Mouse (Mus musculus) right cerebral cortex, postnatal 25 days (tissue): ENCODE measurements around the gene Asf1b.
"Not testable (repeated sequence)": the region's sequence is repeated elsewhere in the genome, so short reads cannot be mapped to it uniquely, and the experiment has no call there.

Source experiments
- DNase-seq: peaks from one replicate; pipeline ENCODE4 v3.0.0; 2022

Gene Asf1b

GRCm38 (mm10) chr8:83964015-83964765, 8.9 kb downstream of the Asf1b start:
- no peak for DNase-seq

- no peak for DNase-seq
These were observed 12.4 kb downstream of the Asf1b start for GRCm38 (mm10) chr8:83967701-83968100.

- no peak for DNase-seq
These were observed 15.8 kb downstream of the Asf1b start for GRCm38 (mm10) chr8:83971121-83971520.

- no peak for DNase-seq
These were observed 16.4 kb downstream of the Asf1b start for GRCm38 (mm10) chr8:83971661-83972060.

- DNase-seq = peak; percentile 100
These were observed 17.1 kb downstream of the Asf1b start, which contains the start of gene Prkaca for GRCm38 (mm10) chr8:83972150-83973120. TSS of gene Prkaca (plus strand) at chr8:83972993.

GRCm38 (mm10) chr8:83973161-83974031, 18.1 kb downstream of the Asf1b start:
- DNase-seq = no peak

- no peak for DNase-seq
These were observed 19.2 kb downstream of the Asf1b start for GRCm38 (mm10) chr8:83974521-83974920.

- no peak for DNase-seq
These were observed 20.9 kb downstream of the Asf1b start for GRCm38 (mm10) chr8:83976101-83976630.

- DNase-seq = no peak
These were observed 21.6 kb downstream of the Asf1b start for GRCm38 (mm10) chr8:83976779-83977350.

- no peak for DNase-seq
These were observed 22.3 kb downstream of the Asf1b start for GRCm38 (mm10) chr8:83977646-83978045.

GRCm38 (mm10) chr8:83978200-83978599, 22.9 kb downstream of the Asf1b start:
- DNase-seq = no peak

- no peak for DNase-seq
These were observed 24.9 kb downstream of the Asf1b start for GRCm38 (mm10) chr8:83980250-83980649.

- DNase-seq = no peak
These were observed 25.5 kb downstream of the Asf1b start for GRCm38 (mm10) chr8:83980845-83981244.

GRCm38 (mm10) chr8:83981533-83981932, 26.2 kb downstream of the Asf1b start:
- no peak for DNase-seq

GRCm38 (mm10) chr8:83982449-83982848, 27.1 kb downstream of the Asf1b start:
- DNase-seq = no peak

GRCm38 (mm10) chr8:83983222-83983621, 27.9 kb downstream of the Asf1b start:
- DNase-seq = not testable (repeated sequence)

GRCm38 (mm10) chr8:83989243-83989642, 33.9 kb downstream of the Asf1b start:
- no peak for DNase-seq

GRCm38 (mm10) chr8:83990170-83990569, 34.9 kb downstream of the Asf1b start:
- no peak for DNase-seq

GRCm38 (mm10) chr8:83992488-83992887, 37.2 kb downstream of the Asf1b start:
- DNase-seq = no peak

GRCm38 (mm10) chr8:83994030-83994429, 38.7 kb downstream of the Asf1b start:
- DNase-seq = no peak

- DNase-seq = no peak
These were observed 40.7 kb downstream of the Asf1b start for GRCm38 (mm10) chr8:83995973-83996372.
